Mouse (Mus musculus): ENCODE results near the gene Por. TPM values are rescaled to one million over a fixed set of nuclear protein-coding genes. Genes with fewer than 3 reads are reported as not detected.

Gene Por
- total and polyA plus RNA-seq, 2 experiments from 2014 or later, result 75.2 to 94.1 TPM

DNA sequence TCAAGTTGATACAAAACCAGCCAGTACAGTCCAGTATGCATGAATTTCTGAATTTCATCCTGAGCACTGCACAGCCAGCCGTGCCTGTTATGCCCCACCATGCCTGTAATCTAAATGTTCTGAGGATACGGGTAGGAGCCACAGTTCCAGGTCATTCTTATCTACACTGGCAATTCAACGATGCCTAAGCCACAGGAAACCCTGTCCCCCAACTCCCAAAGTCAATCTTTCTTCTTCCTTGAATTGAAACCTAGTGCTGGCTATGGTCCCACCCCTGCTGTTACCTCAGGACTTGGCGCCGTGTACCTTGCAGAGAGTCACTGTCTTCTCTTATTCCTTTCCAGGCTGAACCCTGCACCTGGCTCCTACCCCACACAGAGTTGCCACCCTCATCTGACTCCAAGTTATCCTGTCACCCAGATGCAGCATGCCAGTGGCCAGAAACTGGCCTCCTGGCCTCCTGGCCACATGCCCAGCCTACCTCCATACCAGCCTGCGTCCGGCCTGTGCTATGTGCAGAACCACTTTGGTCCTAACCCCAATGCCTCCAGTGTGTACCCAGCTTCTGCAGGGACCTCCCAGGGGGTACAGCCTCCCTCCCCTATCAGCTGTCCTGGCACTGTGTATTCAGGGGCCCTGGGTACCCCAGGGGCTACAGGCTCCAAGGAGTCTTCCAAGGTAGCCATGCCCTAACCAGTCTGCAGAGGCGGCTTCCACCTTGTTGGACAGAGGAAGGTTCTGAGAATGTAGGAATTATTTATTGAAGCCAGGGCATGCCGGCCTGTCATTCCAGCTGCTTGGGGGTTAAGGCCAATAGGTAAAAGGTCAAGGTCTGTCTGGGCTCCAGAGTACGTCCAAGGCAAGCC is 26.9 kb upstream of the Por start:
- ATAC-seq (ENCODE audit: low FRiP score), result no peak
- Histone ChIP-seq H3K9ac (replicated peaks; ENCODE audit: low read length, poor library complexity, severe bottlenecking) (no peak overlapping the region), H3K4me1 (ENCODE audit: insufficient read depth, low read length) (no peaks in the 10 kb centered on the region), H3K27me3 (ENCODE audit: insufficient read depth, low read length) (no peaks in the 10 kb centered on the region), H3K9me3 (ENCODE audit: low read length) (no peaks in the 10 kb centered on the region), H3K4me3 (ENCODE audit: low read depth, low read length) (no peak overlapping the region), H3K4me2 (ENCODE audit: low read depth, low read length, poor library complexity, severe bottlenecking) (no peak overlapping the region), H3K36me3 (ENCODE audit: insufficient read depth, low read length) (peaks cover 24% of the 10 kb centered on the region), H3K27ac (ENCODE audit: low read depth, low read length) (no peak overlapping the region)
- TF ChIP-seq CTCF (IDR thresholded peaks at IDR 0.05), result no peak
- no peak for DNase-seq (ENCODE audit: low spot score)
- 82% methylated on average over 10 of the region's 10 CpGs for WGBS

DNA sequence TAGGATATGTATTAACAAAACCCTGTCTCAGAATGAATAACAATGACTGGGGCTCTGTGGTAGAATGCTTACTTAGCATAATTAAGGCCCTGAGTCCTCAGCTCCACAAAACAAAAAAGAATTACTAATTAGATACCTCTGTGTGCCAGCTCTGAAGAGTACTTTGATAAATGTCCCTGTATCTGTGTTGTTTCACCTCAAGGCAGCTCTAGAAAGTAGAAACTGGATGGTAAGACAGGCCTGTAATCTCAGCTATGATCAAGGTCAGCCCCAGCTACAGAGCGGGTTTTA is 26.3 kb upstream of the Por start:
- DNase-seq (ENCODE audit: low spot score) (no peak), ATAC-seq (ENCODE audit: low FRiP score) (no peak)
- H3K9ac ChIP-seq (replicated peaks; ENCODE audit: low read length, poor library complexity, severe bottlenecking), result no peak overlapping the region
- no peak for TF ChIP-seq CTCF (IDR thresholded peaks at IDR 0.05)
- no peak overlapping the region for H3K4me3 ChIP-seq (ENCODE audit: low read depth, low read length)
- no peak overlapping the region for H3K27ac ChIP-seq (ENCODE audit: low read depth, low read length)
- H3K36me3 ChIP-seq (ENCODE audit: insufficient read depth, low read length), result peaks cover 18% of the 10 kb centered on the region
- WGBS, result 96% methylated on average over 1 of the region's 1 CpGs
- no peaks in the 10 kb centered on the region for H3K4me1 ChIP-seq (ENCODE audit: insufficient read depth, low read length)
- no peak overlapping the region for H3K4me2 ChIP-seq (ENCODE audit: low read depth, low read length, poor library complexity, severe bottlenecking)
- H3K27me3 ChIP-seq (ENCODE audit: insufficient read depth, low read length), result no peaks in the 10 kb centered on the region
- no peaks in the 10 kb centered on the region for H3K9me3 ChIP-seq (ENCODE audit: low read length)

DNA sequence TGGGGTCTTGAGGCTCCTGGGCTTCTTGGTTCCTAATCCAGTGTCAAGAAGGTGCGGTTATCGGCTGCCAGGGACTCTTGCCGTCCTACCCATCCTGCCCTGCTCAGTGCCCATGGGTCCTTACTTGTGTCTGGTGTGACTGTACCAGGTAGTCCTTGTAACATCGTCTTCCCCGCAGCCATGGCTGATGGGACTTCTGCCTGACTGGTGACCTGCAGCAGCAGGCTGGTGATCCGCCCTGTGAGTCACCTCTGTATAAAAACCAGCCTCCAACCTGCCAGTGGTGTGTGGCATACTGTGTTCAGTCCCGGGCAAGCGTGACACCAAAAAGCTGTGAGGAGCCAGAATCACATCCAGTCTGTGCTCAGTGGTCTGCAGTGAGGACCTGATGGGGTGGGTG is 26.0 kb upstream of the Por start:
- peaks cover 16% of the 10 kb centered on the region for H3K36me3 ChIP-seq (ENCODE audit: insufficient read depth, low read length)
- H3K27ac ChIP-seq (ENCODE audit: low read depth, low read length), result no peak overlapping the region
- no peak for DNase-seq (ENCODE audit: low spot score)
- ATAC-seq (ENCODE audit: low FRiP score), result no peak
- no peaks in the 10 kb centered on the region for H3K27me3 ChIP-seq (ENCODE audit: insufficient read depth, low read length)
- TF ChIP-seq CTCF (IDR thresholded peaks at IDR 0.05), result no peak
- no peak overlapping the region for H3K4me2 ChIP-seq (ENCODE audit: low read depth, low read length, poor library complexity, severe bottlenecking)
- no peaks in the 10 kb centered on the region for H3K9me3 ChIP-seq (ENCODE audit: low read length)
- 93% methylated on average over 8 of the region's 8 CpGs for WGBS
- H3K4me1 ChIP-seq (ENCODE audit: insufficient read depth, low read length), result no peaks in the 10 kb centered on the region
- no peak overlapping the region for H3K4me3 ChIP-seq (ENCODE audit: low read depth, low read length)
- H3K9ac ChIP-seq (replicated peaks; ENCODE audit: low read length, poor library complexity, severe bottlenecking), result no peak overlapping the region

DNA sequence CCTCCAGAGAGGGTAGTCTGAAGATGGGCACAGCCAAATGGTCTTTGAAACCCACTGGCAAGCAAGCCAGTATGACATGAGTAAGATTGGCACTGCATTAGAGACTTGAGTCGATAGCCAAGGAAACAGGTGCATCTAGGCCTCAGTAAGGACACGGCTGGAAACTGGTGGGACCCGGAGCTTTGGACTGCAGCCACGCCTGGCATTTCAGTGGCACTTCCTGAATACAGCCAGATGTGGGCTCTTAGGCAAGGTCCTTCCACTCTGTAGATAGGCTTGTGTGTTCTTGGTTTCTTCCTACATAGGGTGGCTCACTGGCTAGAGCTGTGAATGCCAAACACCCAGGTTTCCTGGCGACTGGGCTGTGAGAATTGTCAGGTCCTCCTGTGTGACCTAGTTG is 24.5 kb upstream of the Por start:
- no peak for ATAC-seq (ENCODE audit: low FRiP score)
- TF ChIP-seq CTCF (IDR thresholded peaks at IDR 0.05), result no peak
- Histone ChIP-seq H3K27me3 (ENCODE audit: insufficient read depth, low read length) (no peaks in the 10 kb centered on the region), H3K9me3 (ENCODE audit: low read length) (no peaks in the 10 kb centered on the region), H3K27ac (ENCODE audit: low read depth, low read length) (no peak overlapping the region), H3K4me1 (ENCODE audit: insufficient read depth, low read length) (no peaks in the 10 kb centered on the region), H3K4me2 (ENCODE audit: low read depth, low read length, poor library complexity, severe bottlenecking) (no peak overlapping the region), H3K4me3 (ENCODE audit: low read depth, low read length) (no peak overlapping the region), H3K9ac (replicated peaks; ENCODE audit: low read length, poor library complexity, severe bottlenecking) (no peak overlapping the region), H3K36me3 (ENCODE audit: insufficient read depth, low read length) (peaks cover 10% of the 10 kb centered on the region; the same call in 1 of the 2 replicates)
- no peak for DNase-seq (ENCODE audit: low spot score)
- 90% methylated on average over 5 of the region's 5 CpGs for WGBS

DNA sequence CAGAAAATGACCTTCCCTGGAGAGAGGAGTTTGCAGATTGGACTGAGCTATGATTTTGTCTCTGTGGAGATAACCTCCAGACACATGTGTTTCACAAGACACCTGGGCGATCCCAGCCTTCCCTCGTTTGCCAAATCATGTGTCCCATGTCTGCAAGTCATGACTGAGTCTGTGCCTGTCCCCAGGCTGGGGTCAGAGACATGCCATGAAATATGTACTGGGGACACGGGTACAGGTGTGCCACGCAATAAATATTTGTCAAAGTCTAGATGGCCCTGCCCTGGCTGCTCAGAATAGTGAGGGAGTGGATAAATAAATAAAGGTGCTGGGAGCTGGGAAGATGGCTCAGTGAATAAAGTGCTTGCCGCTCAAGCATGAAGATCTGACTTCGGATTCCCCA is 23.8 kb upstream of the Por start:
- no peaks in the 10 kb centered on the region for H3K27me3 ChIP-seq (ENCODE audit: insufficient read depth, low read length)
- H3K27ac ChIP-seq (ENCODE audit: low read depth, low read length), result no peak overlapping the region
- no peaks in the 10 kb centered on the region for H3K9me3 ChIP-seq (ENCODE audit: low read length)
- H3K4me2 ChIP-seq (ENCODE audit: low read depth, low read length, poor library complexity, severe bottlenecking), result no peak overlapping the region
- DNase-seq (ENCODE audit: low spot score) (no peak), ATAC-seq (ENCODE audit: low FRiP score) (no peak)
- no peak overlapping the region for H3K9ac ChIP-seq (replicated peaks; ENCODE audit: low read length, poor library complexity, severe bottlenecking)
- H3K4me1 ChIP-seq (ENCODE audit: insufficient read depth, low read length), result no peaks in the 10 kb centered on the region
- H3K36me3 ChIP-seq (ENCODE audit: insufficient read depth, low read length), result peaks cover 10% of the 10 kb centered on the region; the same call in 1 of the 2 replicates
- H3K4me3 ChIP-seq (ENCODE audit: low read depth, low read length), result no peak overlapping the region
- 86% methylated on average over 6 of the region's 6 CpGs for WGBS
- no peak for TF ChIP-seq CTCF (IDR thresholded peaks at IDR 0.05)

DNA sequence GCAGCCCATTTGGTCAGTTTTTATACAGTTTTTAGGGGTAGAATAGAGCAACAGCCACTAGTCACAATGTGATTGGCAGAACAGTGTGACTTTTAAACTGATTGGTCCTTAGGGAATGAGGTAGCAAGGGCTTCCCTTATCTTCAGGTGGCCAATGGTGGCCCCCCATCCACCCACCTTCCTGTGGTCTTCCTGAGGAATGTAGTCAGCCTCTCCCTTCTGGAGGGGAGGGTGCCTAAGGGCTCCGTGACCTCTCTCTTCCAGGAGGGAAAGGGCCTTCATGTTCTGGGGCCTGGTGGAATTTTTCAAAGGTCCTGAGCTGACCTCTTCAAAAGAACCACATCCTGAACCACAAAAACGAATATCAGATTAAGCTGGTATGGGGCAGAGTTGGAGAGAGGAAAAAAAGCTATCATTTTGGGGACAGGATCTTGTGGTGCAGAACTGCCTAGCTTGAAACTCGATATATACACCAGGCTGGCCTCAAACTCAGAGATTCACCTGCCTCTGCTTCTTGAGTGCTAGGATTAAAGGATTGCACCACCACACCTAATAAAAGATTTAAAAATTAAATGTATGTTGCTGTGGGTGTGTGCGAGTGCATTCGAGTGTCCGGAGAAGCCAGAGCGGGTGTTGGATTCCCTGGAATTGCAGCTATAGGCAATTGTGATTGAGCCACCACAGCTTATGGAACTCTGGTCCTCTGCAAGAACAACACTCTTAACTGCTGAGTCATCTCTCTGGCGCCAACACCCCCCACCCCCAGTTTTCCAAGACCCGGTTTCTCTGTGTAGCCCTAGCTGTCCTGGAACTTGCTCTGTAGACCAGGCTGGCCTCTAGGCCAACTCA is 21.1 kb upstream of the Por start:
- DNase-seq (ENCODE audit: low spot score) (no peak), ATAC-seq (ENCODE audit: low FRiP score) (no peak)
- Histone ChIP-seq H3K4me3 (ENCODE audit: low read depth, low read length) (no peak overlapping the region), H3K27me3 (ENCODE audit: insufficient read depth, low read length) (no peaks in the 10 kb centered on the region), H3K9ac (replicated peaks; ENCODE audit: low read length, poor library complexity, severe bottlenecking) (no peak overlapping the region), H3K4me1 (ENCODE audit: insufficient read depth, low read length) (no peaks in the 10 kb centered on the region), H3K9me3 (ENCODE audit: low read length) (no peaks in the 10 kb centered on the region), H3K36me3 (ENCODE audit: insufficient read depth, low read length) (peaks cover 4% of the 10 kb centered on the region; the same call in 1 of the 2 replicates), H3K27ac (ENCODE audit: low read depth, low read length) (no peak overlapping the region), H3K4me2 (ENCODE audit: low read depth, low read length, poor library complexity, severe bottlenecking) (no peak overlapping the region)
- TF ChIP-seq CTCF (IDR thresholded peaks at IDR 0.05), result no peak
- 82% methylated on average over 9 of the region's 9 CpGs for WGBS
